Mouse (Mus musculus): ENCODE results near the gene Padi3. TPM values are rescaled to one million over a fixed set of nuclear protein-coding genes. Genes with fewer than 3 reads are reported as not detected.
A peak's percentile ranks its signal among the peaks of the same experiment; 100 is the strongest.

Padi3 gene
- polyA plus RNA-seq, 2 experiments, result 0.17 to 0.25 TPM

GRCm38 (mm10) chr4:140788264-140788663 lies 22.2 kb downstream of the Padi3 start:
- Histone ChIP-seq H3K27me3 (ENCODE audit: control insufficient read depth, insufficient read depth, low read length) (no peaks in the 10 kb centered on the region), H3K9ac (replicated peaks) (no peak overlapping the region), H3K9me3 (ENCODE audit: control insufficient read depth, low read length) (no peaks in the 10 kb centered on the region; the same call in 1 of the 2 replicates), H3K4me3 (ENCODE audit: insufficient read depth in 1 of 2, low read depth in 2 of 2, low read length in 2 of 2) (no peak overlapping the region), H3K36me3 (replicated peaks; ENCODE audit: control insufficient read depth, insufficient read depth, low read depth) (no peaks in the 10 kb centered on the region), H3K4me2 (ENCODE audit: low read depth) (no peak overlapping the region), H3K27ac (no peak overlapping the region), H3K4me1 (replicated peaks; ENCODE audit: control insufficient read depth in 2 of 2, insufficient read depth in 2 of 2, low read length in 1 of 2) (no peaks in the 10 kb centered on the region; a peak in 1 of 4 replicates)
- no peak for ATAC-seq (ENCODE audit: insufficient read depth)
- 51% methylated on average over 6 of the region's 6 CpGs for WGBS (ENCODE audit: insufficient replicate concordance)
- DNase-seq (ENCODE audit: low read depth in 3 of 3, low spot score in 3 of 3), result no peak
- TF ChIP-seq EP300 (IDR thresholded peaks at IDR 0.05; ENCODE audit: low read depth) (no peak), CTCF (IDR thresholded peaks at IDR 0.05; ENCODE audit: low read depth) (no peak)

- Histone ChIP-seq H3K4me2 (ENCODE audit: low read depth) (no peak overlapping the region), H3K27me3 (ENCODE audit: control insufficient read depth, insufficient read depth, low read length) (no peaks in the 10 kb centered on the region), H3K36me3 (replicated peaks; ENCODE audit: control insufficient read depth, insufficient read depth, low read depth) (no peaks in the 10 kb centered on the region), H3K27ac (no peak overlapping the region), H3K4me3 (ENCODE audit: insufficient read depth in 1 of 2, low read depth in 2 of 2, low read length in 2 of 2) (no peak overlapping the region), H3K9me3 (ENCODE audit: control insufficient read depth, low read length) (no peaks in the 10 kb centered on the region; the same call in 1 of the 2 replicates), H3K4me1 (replicated peaks; ENCODE audit: control insufficient read depth in 2 of 2, insufficient read depth in 2 of 2, low read length in 1 of 2) (no peaks in the 10 kb centered on the region; a peak in 1 of 4 replicates), H3K9ac (replicated peaks) (no peak overlapping the region)
- WGBS (ENCODE audit: insufficient replicate concordance), result 21% methylated on average over 4 of the region's 4 CpGs
- DNase-seq (ENCODE audit: low read depth in 3 of 3, low spot score in 3 of 3) (peak in 1 of 3 experiments; percentile 20), ATAC-seq (ENCODE audit: insufficient read depth) (no peak)
- no peak for TF ChIP-seq CTCF (IDR thresholded peaks at IDR 0.05; ENCODE audit: low read depth)
- TF ChIP-seq EP300 (IDR thresholded peaks at IDR 0.05; ENCODE audit: low read depth), result no peak
These were observed 23.0 kb downstream of the Padi3 start for GRCm38 (mm10) chr4:140787414-140787813.

GRCm38 (mm10) chr4:140785217-140785616 lies 25.2 kb downstream of the Padi3 start:
- DNase-seq (ENCODE audit: low read depth in 3 of 3, low spot score in 3 of 3) (no peak), ATAC-seq (ENCODE audit: insufficient read depth) (no peak)
- 75% methylated on average over 5 of the region's 5 CpGs for WGBS (ENCODE audit: insufficient replicate concordance)
- Histone ChIP-seq H3K9ac (replicated peaks) (no peak overlapping the region), H3K4me2 (ENCODE audit: low read depth) (no peak overlapping the region), H3K36me3 (replicated peaks; ENCODE audit: control insufficient read depth, insufficient read depth, low read depth) (no peaks in the 10 kb centered on the region), H3K4me3 (ENCODE audit: insufficient read depth in 1 of 2, low read depth in 2 of 2, low read length in 2 of 2) (no peak overlapping the region), H3K4me1 (replicated peaks; ENCODE audit: control insufficient read depth in 2 of 2, insufficient read depth in 2 of 2, low read length in 1 of 2) (no peaks in the 10 kb centered on the region; a peak in 1 of 4 replicates), H3K9me3 (ENCODE audit: control insufficient read depth, low read length) (no peaks in the 10 kb centered on the region; the same call in 1 of the 2 replicates), H3K27ac (no peak overlapping the region), H3K27me3 (ENCODE audit: control insufficient read depth, insufficient read depth, low read length) (no peaks in the 10 kb centered on the region)
- TF ChIP-seq EP300 (IDR thresholded peaks at IDR 0.05; ENCODE audit: low read depth) (no peak), CTCF (IDR thresholded peaks at IDR 0.05; ENCODE audit: low read depth) (no peak)

GRCm38 (mm10) chr4:140784292-140784945 lies 26.0 kb downstream of the Padi3 start:
- Histone ChIP-seq H3K4me3 (ENCODE audit: insufficient read depth in 1 of 2, low read depth in 2 of 2, low read length in 2 of 2) (no peak overlapping the region), H3K27me3 (ENCODE audit: control insufficient read depth, insufficient read depth, low read length) (no peaks in the 10 kb centered on the region), H3K9me3 (ENCODE audit: control insufficient read depth, low read length) (no peaks in the 10 kb centered on the region; the same call in 1 of the 2 replicates), H3K36me3 (replicated peaks; ENCODE audit: control insufficient read depth, insufficient read depth, low read depth) (no peaks in the 10 kb centered on the region), H3K9ac (replicated peaks) (no peak overlapping the region), H3K4me2 (ENCODE audit: low read depth) (no peak overlapping the region), H3K27ac (no peak overlapping the region), H3K4me1 (replicated peaks; ENCODE audit: control insufficient read depth in 2 of 2, insufficient read depth in 2 of 2, low read length in 1 of 2) (peaks cover 0 to 1% of the 10 kb centered on the region in 2 experiments; a peak in 1 of 4 replicates)
- DNase-seq (ENCODE audit: low read depth in 3 of 3, low spot score in 3 of 3) (no peak), ATAC-seq (ENCODE audit: insufficient read depth) (no peak)
- TF ChIP-seq EP300 (IDR thresholded peaks at IDR 0.05; ENCODE audit: low read depth), result no peak
- peak; percentile 17; the same call in 1 of the 2 replicates for TF ChIP-seq CTCF (IDR thresholded peaks at IDR 0.05; ENCODE audit: low read depth)
- 77% methylated on average over 9 of the region's 9 CpGs for WGBS (ENCODE audit: insufficient replicate concordance)

GRCm38 (mm10) chr4:140782821-140783220 lies 27.6 kb downstream of the Padi3 start:
- DNase-seq (ENCODE audit: low read depth in 3 of 3, low spot score in 3 of 3), result no peak
- WGBS (ENCODE audit: insufficient replicate concordance), result 38% methylated on average over 9 of the region's 9 CpGs
- H3K9ac ChIP-seq (replicated peaks), result no peak overlapping the region

More at GRCm38 (mm10) chr4:140782821-140783220, 27.6 kb downstream of the Padi3 start:
- TF ChIP-seq CTCF (IDR thresholded peaks at IDR 0.05; ENCODE audit: low read depth) (no peak), EP300 (IDR thresholded peaks at IDR 0.05; ENCODE audit: low read depth) (no peak)
- no peak overlapping the region for H3K27ac ChIP-seq
- no peaks in the 10 kb centered on the region for H3K36me3 ChIP-seq (replicated peaks; ENCODE audit: control insufficient read depth, insufficient read depth, low read depth)
- peaks cover 0 to 3% of the 10 kb centered on the region in 2 experiments; a peak in 1 of 4 replicates for H3K4me1 ChIP-seq (replicated peaks; ENCODE audit: control insufficient read depth in 2 of 2, insufficient read depth in 2 of 2, low read length in 1 of 2)
- no peak for ATAC-seq (ENCODE audit: insufficient read depth)
- H3K4me2 ChIP-seq (ENCODE audit: low read depth), result no peak overlapping the region
- H3K27me3 ChIP-seq (ENCODE audit: control insufficient read depth, insufficient read depth, low read length), result no peaks in the 10 kb centered on the region
- H3K9me3 ChIP-seq (ENCODE audit: control insufficient read depth, low read length), result no peaks in the 10 kb centered on the region; the same call in 1 of the 2 replicates
- H3K4me3 ChIP-seq (ENCODE audit: insufficient read depth in 1 of 2, low read depth in 2 of 2, low read length in 2 of 2), result no peak overlapping the region
